Mouse (Mus musculus): Measurements from ENCODE around the gene Chd2. TPM values are rescaled to one million over a fixed set of nuclear protein-coding genes. Genes with fewer than 3 reads are reported as not detected.
A peak's percentile ranks its signal among the peaks of the same experiment; 100 is the strongest.

Chd2 gene
- total RNA-seq, 2 experiments from 2014 or later = 57.4 to 60.3 TPM

DNA sequence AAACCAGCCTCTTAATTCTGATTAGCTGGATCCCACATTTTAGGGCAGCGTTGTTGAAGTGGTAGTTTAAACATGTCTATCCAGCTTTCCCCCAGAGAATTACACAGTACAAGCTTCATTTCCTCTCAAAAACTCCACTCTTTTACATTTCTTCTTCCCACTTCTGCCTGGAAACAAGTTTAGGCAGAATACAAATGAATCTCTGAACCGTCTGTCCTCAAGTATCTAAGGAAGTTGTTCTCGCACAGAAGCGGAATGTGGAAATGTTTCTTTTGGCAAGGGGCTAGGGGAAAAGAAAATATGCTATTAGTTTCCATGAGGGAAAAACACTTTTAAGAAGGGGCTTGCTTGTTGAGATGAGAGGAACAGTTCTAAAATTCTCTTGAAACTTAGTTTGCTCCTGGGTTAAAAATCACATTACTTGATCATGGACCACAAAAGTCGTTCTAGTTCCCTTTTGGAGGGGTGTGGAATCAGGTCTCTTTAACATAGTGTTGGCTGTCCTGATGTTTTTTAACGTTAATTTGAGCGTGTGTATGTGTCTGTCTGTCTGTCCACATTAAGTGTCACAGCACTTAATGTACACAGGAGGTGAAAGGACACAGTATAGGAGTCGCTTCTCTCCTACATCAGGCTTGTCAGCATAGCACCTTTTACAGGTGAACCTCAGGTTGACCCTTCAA is 17.7 kb upstream of the Chd2 start:
- Histone ChIP-seq H3K27ac (peak overlapping the region; percentile 96), H3K4me3 (peak overlapping the region; percentile 73)
- intact Hi-C loops (cut with DNase I) = no loop called here
- DNase-seq (ENCODE audit: extremely low spot score in 1 of 2, low spot score in 2 of 2) = no peak
- TF ChIP-seq CTCF (IDR thresholded peaks at IDR 0.05) = no peak

DNA sequence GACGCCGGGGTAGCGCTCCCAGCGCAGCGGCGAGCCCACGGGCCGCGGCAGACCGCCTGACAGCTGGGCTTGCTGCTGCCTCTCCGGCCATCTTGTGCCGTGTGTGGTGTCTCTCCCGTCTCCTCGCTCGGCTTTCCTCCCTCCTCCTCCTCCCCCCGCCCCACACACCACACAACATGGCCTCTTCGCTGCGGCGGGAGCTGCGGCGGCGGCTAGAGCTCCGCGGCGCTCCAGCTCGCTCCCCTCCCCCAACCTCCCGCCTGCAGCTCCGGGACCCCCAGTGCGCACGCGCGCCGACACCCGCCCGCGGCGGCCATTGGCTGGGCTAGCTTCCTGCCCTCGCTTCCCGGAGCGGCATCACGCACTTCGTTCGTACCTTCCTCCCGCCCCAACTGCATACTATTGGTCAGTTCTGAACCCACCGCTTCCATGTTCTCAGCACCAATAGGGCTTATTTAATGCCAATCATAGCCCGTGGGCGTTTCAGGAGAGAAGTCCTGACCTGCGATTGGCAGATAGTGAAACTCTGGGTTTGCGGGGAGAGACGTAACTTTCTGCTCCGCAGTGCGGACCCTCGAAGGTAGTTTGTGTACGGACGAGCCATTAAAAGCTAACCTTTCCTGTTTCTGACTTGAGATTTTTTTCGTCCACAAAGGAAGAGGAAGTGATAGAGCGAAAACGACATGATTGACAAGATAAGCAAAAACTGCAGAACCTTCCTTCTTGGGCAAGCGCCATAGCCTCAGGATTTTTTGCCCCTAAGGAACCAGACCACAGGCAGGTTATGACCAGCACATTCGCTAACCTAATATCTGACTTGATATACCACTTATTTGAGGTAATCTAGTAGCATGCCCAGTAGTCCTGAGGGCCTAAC is 16.9 kb upstream of the Chd2 start:
- H3K4me3 ChIP-seq = peak overlapping the region; percentile 91

DNA sequence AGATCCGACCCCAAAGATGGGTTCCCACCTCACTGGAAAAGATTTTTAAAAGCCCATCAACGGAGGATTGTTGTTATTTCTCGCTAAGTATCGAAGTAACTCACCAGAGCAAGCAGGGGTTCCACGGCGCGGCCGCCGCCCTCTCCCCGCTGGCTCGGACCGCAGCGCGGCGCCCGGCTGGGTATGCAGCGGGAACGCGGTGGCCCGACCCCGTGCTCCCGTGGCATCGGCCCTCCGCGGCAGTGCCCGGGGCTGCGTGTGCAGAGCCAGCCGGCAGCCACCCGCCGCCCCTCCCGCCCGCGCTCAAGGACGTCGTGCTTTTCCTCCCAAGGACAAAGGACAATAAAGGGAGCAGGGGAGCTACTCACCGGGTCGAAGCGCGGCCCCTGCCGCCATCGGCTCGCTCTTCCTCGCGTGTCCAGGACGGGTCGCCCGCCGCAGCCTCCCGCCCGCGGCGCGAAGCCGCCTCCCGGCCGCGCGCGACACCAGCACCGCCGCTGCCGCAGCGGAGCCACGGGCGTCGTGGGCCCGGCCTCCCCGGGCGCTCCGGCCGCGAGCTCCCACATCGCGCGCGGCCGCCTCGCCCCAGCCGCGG is 16.1 kb upstream of the Chd2 start:
- intact Hi-C loops (cut with DNase I) = loop anchor here (1.0 kb wide), 3 partner anchors 20 to 61 kb away; no protein-coding TSS in a partner anchor
- H3K4me3 ChIP-seq = peak overlapping the region; percentile 91
- H3K27ac ChIP-seq = peak overlapping the region; percentile 99
- no peak for TF ChIP-seq CTCF (IDR thresholded peaks at IDR 0.05)
- peak; percentile 48 to 57 for DNase-seq (ENCODE audit: extremely low spot score in 1 of 2, low spot score in 2 of 2)

More for the DNA sequence above, 16.9 kb upstream of the Chd2 start:
- TF ChIP-seq CTCF (IDR thresholded peaks at IDR 0.05) = no peak
- peak overlapping the region; percentile 99 for H3K27ac ChIP-seq
- DNase-seq (ENCODE audit: extremely low spot score in 1 of 2, low spot score in 2 of 2) = peak; percentile 100
- intact Hi-C loops (cut with DNase I) = loop anchor here (1.0 kb wide), 3 partner anchors 21 to 60 kb away; no protein-coding TSS in a partner anchor

DNA sequence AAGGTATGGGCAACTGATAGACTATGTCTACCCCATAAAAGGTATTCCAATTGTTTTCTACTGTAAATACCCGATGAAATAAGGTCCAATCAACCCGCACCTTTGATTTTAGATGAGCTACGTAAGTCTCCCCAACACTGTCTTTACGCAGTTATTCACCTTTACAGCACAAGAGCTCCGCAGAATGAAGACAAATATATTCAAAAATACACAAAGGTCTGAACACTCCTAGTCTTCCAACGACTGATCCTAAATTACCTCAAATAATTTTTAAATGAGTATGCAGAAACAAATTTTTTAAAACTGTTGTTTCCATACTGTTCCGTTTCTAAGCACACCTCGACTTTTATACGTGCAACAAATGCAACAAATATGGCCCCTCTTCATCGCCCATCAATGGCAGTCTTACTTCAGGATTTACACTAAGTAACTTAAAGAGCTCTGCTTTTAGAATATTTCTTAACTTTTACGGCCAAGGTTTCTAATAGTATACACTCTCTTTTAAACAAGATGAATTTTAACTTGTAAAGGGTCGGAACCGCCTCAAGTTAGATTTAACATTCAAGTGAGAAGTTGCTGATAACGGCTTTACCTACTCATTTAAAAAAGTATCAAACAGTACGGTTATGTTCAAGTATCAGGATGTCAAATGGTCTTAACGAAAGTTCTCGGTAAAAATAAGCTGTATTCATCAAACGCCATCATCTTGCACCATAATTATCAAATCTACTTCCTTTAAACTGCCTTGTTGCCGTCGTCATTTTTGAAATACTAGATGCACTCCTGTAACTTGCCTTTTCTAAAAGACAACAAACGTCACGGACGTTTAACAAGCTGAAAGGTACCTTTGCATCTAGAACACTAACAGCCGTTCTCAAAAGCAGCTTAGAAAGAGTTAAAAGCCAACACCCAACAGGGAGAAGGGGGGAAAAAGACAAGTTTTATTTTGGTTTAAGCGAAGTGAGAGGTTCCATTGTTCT is 15.3 kb upstream of the Chd2 start:
- DNase-seq (ENCODE audit: extremely low spot score in 1 of 2, low spot score in 2 of 2) = no peak
- peak overlapping the region; percentile 91 for H3K4me3 ChIP-seq
- TF ChIP-seq CTCF (IDR thresholded peaks at IDR 0.05) = no peak
- H3K27ac ChIP-seq = peak overlapping the region; percentile 99
- intact Hi-C loops (cut with DNase I) = no loop called here

DNA sequence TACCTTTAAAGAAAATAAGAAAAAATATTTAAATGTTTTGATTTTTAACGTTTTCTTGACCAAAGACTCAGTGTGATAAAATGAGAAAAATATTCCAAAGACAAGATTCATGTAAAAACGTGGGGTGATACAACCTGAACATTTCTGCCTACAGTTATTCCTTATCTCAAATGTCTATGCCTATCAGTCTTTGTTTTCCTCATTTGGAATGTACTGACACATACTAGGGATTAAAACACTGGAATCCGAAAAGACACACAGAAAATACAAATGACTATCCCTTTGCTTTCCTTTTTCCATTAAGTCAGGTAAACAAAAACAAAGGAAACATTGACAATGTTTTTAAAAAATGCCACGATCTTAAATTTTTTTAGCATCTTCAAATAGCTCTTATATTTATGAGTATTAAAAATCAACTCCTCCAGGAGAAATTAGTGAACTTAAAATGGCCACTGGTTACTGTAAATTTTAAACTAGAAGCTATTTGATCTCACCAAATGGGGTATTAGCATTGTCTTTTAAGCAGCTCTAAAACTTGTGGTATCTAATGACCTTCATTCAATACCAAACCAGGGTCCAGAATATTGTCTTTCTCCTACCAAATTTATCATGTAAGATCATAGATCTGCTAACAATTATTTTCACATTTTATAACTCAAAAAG is 14.4 kb upstream of the Chd2 start:
- peak overlapping the region; percentile 91 for H3K4me3 ChIP-seq
- intact Hi-C loops (cut with DNase I) = no loop called here
- no peak for DNase-seq (ENCODE audit: extremely low spot score in 1 of 2, low spot score in 2 of 2)
- TF ChIP-seq CTCF (IDR thresholded peaks at IDR 0.05) = no peak
- H3K27ac ChIP-seq = peak overlapping the region; percentile 99

DNA sequence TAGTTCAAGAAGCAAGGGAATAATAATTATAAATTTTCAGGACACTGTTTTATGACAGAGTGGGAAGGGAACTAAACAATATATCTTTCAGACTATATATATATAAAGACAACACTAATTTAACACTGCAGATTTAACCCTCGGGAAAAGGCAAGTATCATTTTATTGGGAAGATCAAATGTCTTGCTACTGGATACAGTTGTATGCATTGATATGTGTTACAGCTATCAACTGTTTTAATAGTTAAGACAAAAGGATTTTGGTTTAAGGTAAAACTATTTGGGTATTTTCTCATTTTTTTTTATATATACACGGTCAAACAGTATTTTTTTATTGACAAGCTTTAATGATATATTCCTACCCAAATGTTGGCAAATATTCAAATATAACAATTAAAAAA is 13.2 kb upstream of the Chd2 start:
- intact Hi-C loops (cut with DNase I) = no loop called here
- TF ChIP-seq CTCF (IDR thresholded peaks at IDR 0.05) = no peak
- H3K4me3 ChIP-seq = peak overlapping the region; percentile 91

DNA sequence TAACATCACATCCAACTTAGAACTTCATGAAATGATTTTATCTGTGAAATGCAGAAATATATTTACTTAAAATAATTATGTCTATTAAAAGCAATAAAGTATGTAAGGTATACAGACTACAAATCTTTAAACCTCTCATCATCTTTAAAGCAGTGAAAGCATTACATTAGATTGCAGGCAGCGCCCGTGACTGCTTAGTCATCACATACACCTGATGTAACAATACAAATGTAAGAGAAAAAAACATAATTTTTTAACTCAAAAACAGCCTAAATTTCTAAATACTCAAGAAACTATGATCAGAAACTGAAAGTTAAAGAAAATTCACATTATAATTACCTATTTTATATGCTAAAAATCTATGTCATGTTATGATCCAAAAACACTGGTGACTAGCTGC is 11.5 kb upstream of the Chd2 start:
- peak overlapping the region; percentile 91 for H3K4me3 ChIP-seq
- no peak for DNase-seq (ENCODE audit: extremely low spot score in 1 of 2, low spot score in 2 of 2)
- intact Hi-C loops (cut with DNase I) = no loop called here
- H3K27ac ChIP-seq = peak overlapping the region; percentile 48; the same call in 1 of the 2 replicates
- TF ChIP-seq CTCF (IDR thresholded peaks at IDR 0.05) = no peak

More for the DNA sequence above, 13.2 kb upstream of the Chd2 start:
- DNase-seq (ENCODE audit: extremely low spot score in 1 of 2, low spot score in 2 of 2) = no peak
- H3K27ac ChIP-seq = no peak overlapping the region

DNA sequence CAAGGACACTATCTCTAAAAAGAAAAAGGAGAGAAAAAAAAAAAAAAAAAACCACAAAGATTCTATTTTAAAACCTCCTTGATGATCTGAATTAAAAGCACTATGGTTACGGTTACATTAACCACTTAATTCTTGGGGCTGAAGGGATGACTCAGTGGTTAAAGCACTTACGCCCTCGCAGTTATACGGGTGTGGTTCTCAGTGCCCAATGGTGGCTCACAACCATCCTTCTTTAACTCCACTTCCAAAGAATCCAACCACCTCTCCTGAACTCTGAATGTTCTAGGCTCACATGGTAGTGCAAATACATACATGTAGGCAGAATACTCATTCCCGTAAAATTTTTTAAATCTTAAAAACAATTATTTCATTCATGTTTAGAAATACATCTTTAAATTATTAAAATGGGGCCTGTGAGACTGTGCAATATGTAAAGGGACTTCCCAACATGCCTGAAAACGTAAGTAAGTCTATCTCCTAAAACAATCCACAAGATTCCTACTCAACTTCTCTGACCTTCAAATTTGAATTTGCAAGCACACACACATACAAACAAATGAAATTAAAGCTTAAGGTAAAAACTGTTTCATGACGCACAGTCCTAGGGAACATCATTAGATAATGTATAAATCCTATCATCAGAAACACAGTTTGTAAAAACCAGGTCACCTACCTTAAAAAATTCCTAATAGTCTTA is 10.6 kb upstream of the Chd2 start:
- peak overlapping the region; percentile 91 for H3K4me3 ChIP-seq
- no peak for DNase-seq (ENCODE audit: extremely low spot score in 1 of 2, low spot score in 2 of 2)
- peak overlapping the region; percentile 48; the same call in 1 of the 2 replicates for H3K27ac ChIP-seq
- intact Hi-C loops (cut with DNase I) = no loop called here
- no peak for TF ChIP-seq CTCF (IDR thresholded peaks at IDR 0.05)

DNA sequence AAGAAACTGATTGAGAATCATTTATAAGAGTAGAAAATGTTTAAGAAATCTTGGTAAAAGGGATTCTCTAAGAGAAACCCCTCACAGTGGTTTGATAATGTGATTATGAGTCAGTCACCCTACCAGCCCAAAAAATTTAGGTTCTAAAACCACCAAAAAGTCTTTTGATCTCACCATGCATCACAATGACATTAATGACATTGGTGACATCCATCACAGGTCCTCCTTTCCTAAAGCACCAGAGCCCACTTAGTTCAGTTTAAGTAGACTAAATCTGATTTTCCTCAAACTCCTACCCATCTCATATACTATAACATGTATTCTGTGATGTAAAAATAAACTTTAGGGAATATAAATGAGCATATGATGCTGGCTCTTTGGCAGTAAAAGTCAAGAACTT is 9.7 kb upstream of the Chd2 start:
- TF ChIP-seq CTCF (IDR thresholded peaks at IDR 0.05) = no peak
- DNase-seq (ENCODE audit: extremely low spot score in 1 of 2, low spot score in 2 of 2) = no peak
- H3K27ac ChIP-seq = no peak overlapping the region
- intact Hi-C loops (cut with DNase I) = no loop called here
- H3K4me3 ChIP-seq = no peak overlapping the region

DNA sequence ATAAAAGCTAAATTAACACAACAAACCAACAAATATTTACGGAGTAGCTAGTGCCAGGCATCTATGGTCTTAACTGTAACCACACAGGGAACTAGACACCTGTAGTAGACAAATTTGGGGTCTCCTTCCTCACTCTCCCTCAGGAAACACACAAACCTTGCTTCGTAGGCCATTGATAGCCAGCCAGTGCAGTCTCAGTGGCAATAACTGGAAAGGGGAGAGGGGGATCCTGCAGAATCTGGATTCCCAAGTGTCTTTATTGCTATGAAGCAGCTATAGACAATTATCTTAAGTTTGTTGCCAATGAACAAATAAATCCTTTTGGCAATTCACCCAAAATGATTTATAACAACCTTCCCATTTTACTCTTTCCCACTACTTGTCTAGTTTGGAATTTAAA is 6.4 kb upstream of the Chd2 start:
- intact Hi-C loops (cut with DNase I) = no loop called here
- Histone ChIP-seq H3K4me3 (no peak overlapping the region), H3K27ac (no peak overlapping the region)
- no peak for DNase-seq (ENCODE audit: extremely low spot score in 1 of 2, low spot score in 2 of 2)
- no peak for TF ChIP-seq CTCF (IDR thresholded peaks at IDR 0.05)

All from left cerebral cortex, adult 2 months (tissue).